Mouse (Mus musculus) kidney, postnatal 0 days (tissue): ENCODE measurements around the gene Spryd4. TPM values are rescaled to one million over a fixed set of nuclear protein-coding genes. Genes with fewer than 3 reads are reported as not detected.
A peak's percentile ranks its signal among the peaks of the same experiment; 100 is the strongest.
"Not testable (repeated sequence)": the region's sequence is repeated elsewhere in the genome, so short reads cannot be mapped to it uniquely, and the experiment has no call there.

Experiments used
- ATAC-seq: fragments of 200-750 bp; cut with Nextera tagmentation; replicated peaks from 2 replicates; pipeline ENCODE4 v1.8.0; 2017; ENCODE audit warnings: low read depth, moderate number of reproducible peaks, moderate TSS enrichment, moderate library complexity; ENCODE audit not compliant: low FRiP score
- DNase-seq: peaks from one replicate; pipeline ENCODE4 v3.0.0-alpha.2; 2016; ENCODE audit warnings: low spot score
- H3K27ac ChIP-seq: fragments of 300-500 bp; sonication (generic); 2 replicates; pipeline ENCODE4 v1.5.1; 2014; ENCODE audit warnings: mild to moderate bottlenecking
- H3K27me3 ChIP-seq: fragments of 300-500 bp; sonication (generic); 2 replicates; pipeline ENCODE4 v1.6.1; 2014; ENCODE audit warnings: low read length, mixed read lengths; ENCODE audit not compliant: insufficient read depth
- H3K36me3 ChIP-seq: fragments of 300-500 bp; sonication (generic); 2 replicates; pipeline ENCODE4 v1.6.1; 2014; ENCODE audit warnings: low read length, mixed read lengths; ENCODE audit not compliant: insufficient read depth
- H3K4me1 ChIP-seq: fragments of 300-500 bp; sonication (generic); replicated peaks from 2 replicates; pipeline ENCODE4 v1.6.1; 2014; ENCODE audit warnings: antibody characterized with exemption, low read length, mixed read lengths; ENCODE audit not compliant: insufficient read depth
- H3K4me2 ChIP-seq: fragments of 300-500 bp; sonication (generic); 2 replicates; pipeline ENCODE4 v1.6.1; 2014; ENCODE audit warnings: mild to moderate bottlenecking, low read length, moderate library complexity, mixed read lengths
- H3K4me3 ChIP-seq: fragments of 300-500 bp; sonication (generic); replicated peaks from 2 replicates; pipeline ENCODE4 v1.5.1; 2014; ENCODE audit warnings: low read depth, low read length
- H3K9ac ChIP-seq: fragments of 300-500 bp; sonication (generic); 2 replicates; pipeline ENCODE4 v1.6.1; 2014; ENCODE audit warnings: low read depth, low read length
- H3K9me3 ChIP-seq: fragments of 300-500 bp; sonication (generic); replicated peaks from 2 replicates; pipeline ENCODE4 v1.6.1; 2016; ENCODE audit warnings: low read length, inconsistent platforms, mixed read lengths
- CTCF ChIP-seq: IDR thresholded peaks from 2 replicates; pipeline ENCODE4 v1.5.1; 2016; ENCODE audit warnings: antibody characterized with exemption, low read depth, mild to moderate bottlenecking, moderate library complexity
- WGBS: fragments of 180-500 bp; shearing (Covaris S2); extraction: QIAGEN DNeasy Blood & Tissue Kit; methylation state at CpG from one replicate; pipeline ENCODE4 v1.1.7; 2014; 5-methylcytosine and 5-hydroxymethylcytosine counted together
- polyA plus RNA-seq: library from polyadenylated mRNA; unstranded; fragments of >200 nt; fragmentation: Nextera tagmentation; extraction: Ambion mirVana; gene quantifications from 2 replicates; pipeline ENCODE4 v1.2.1, GENCODE M21; 2015

The Spryd4 gene
- polyA plus RNA-seq, 1 experiment from 2014 or later = 35.1 TPM

GRCm38 (mm10) chr10:128194024-128194550 lies 17.5 kb downstream of the Spryd4 start, which contains the start of gene Gls2:
Gene Gls2 (plus strand): TSS chr10:128194457.
- H3K9me3 ChIP-seq = no peaks in the 10 kb centered on the region
- H3K4me2 ChIP-seq = peak within 1 kb of the TSS; percentile 97
- H3K27ac ChIP-seq = no peak within 1 kb of the TSS
- peak within 1 kb of the TSS; percentile 62 for H3K9ac ChIP-seq
- H3K4me3 ChIP-seq = peak within 1 kb of the TSS; percentile 53
- no peak for TF ChIP-seq CTCF
- H3K27me3 ChIP-seq = no peaks in the 10 kb centered on the region
- peak; percentile 94 for ATAC-seq
- whole genome bisulfite sequencing = under 1% methylated on average over 46 of the region's 46 CpGs
- DNase-seq = peak; percentile 97
- no peaks in the 10 kb centered on the region for H3K36me3 ChIP-seq
- 0 out of 2 replicates have a peak, but pooled peaks cover 3% of the 10 kb centered on the region for H3K4me1 ChIP-seq

DNA sequence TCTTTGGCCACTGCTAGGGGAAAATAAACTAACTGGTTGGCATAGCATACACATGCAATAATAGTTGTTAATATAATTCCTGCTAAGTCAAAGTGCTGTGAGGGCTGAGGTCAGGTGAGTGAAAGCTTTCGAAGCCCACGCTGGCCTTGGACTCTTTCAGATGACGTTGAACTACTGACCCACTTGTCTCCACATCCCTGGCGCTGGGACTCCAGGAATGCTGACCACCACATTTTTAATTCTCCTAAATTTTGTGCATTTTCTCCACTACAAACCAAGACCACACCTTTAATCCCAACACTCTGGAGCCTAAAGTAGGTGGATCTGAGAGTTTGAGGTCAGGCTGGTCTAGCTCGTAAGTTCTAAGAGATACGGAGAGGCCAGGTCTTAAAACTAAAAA lies 18.5 kb downstream of the Spryd4 start:
- TF ChIP-seq CTCF = no peak
- Histone ChIP-seq H3K36me3 (no peaks in the 10 kb centered on the region), H3K27ac (no peak overlapping the region), H3K27me3 (no peaks in the 10 kb centered on the region), H3K4me2 (no peak overlapping the region), H3K4me3 (no peak overlapping the region), H3K9me3 (no peaks in the 10 kb centered on the region), H3K4me1 (0 out of 2 replicates have a peak, but pooled peaks cover 3% of the 10 kb centered on the region), H3K9ac (no peak overlapping the region)
- DNase-seq = no peak
- WGBS = 86% methylated on average over 6 of the region's 6 CpGs
- no peak for ATAC-seq

- H3K9ac ChIP-seq, H3K4me3 ChIP-seq, H3K4me1 ChIP-seq, ATAC-seq, H3K36me3 ChIP-seq, DNase-seq, H3K27me3 ChIP-seq, H3K9me3 ChIP-seq, H3K4me2 ChIP-seq, H3K27ac ChIP-seq: not testable (repeated sequence)
- 80% methylated on average over 3 of the region's 3 CpGs for WGBS
Measured at GRCm38 (mm10) chr10:128192030-128192766, 19.4 kb downstream of the Spryd4 start.

GRCm38 (mm10) chr10:128191472-128191871 lies 20.1 kb downstream of the Spryd4 start:
- Histone ChIP-seq H3K4me1 (0 out of 2 replicates have a peak, but pooled peaks cover 3% of the 10 kb centered on the region), H3K36me3 (no peaks in the 10 kb centered on the region), H3K4me2 (no peak overlapping the region), H3K9me3 (no peaks in the 10 kb centered on the region), H3K27ac (no peak overlapping the region), H3K27me3 (no peaks in the 10 kb centered on the region), H3K9ac (no peak overlapping the region), H3K4me3 (no peak overlapping the region)
- 77% methylated on average over 2 of the region's 2 CpGs for WGBS
- TF ChIP-seq CTCF = no peak
- ATAC-seq (no peak), DNase-seq (no peak)

- TF ChIP-seq CTCF = peak; percentile 85
- Histone ChIP-seq H3K4me3 (no peak overlapping the region), H3K4me2 (no peak overlapping the region), H3K27ac (no peak overlapping the region), H3K9ac (no peak overlapping the region), H3K36me3 (no peaks in the 10 kb centered on the region), H3K27me3 (no peaks in the 10 kb centered on the region), H3K9me3 (no peaks in the 10 kb centered on the region), H3K4me1 (no peaks in the 10 kb centered on the region)
- peak; percentile 93 for DNase-seq
- ATAC-seq = no peak
- 35% methylated on average over 2 of the region's 2 CpGs for WGBS
Measured at GRCm38 (mm10) chr10:128188242-128188877, 23.2 kb downstream of the Spryd4 start.

- Histone ChIP-seq H3K4me3 (no peak overlapping the region), H3K36me3 (no peaks in the 10 kb centered on the region), H3K27ac (no peak overlapping the region), H3K27me3 (no peaks in the 10 kb centered on the region), H3K9ac (no peak overlapping the region), H3K9me3 (no peaks in the 10 kb centered on the region), H3K4me1 (no peaks in the 10 kb centered on the region), H3K4me2 (no peak overlapping the region)
- ATAC-seq = no peak
- DNase-seq = no peak
- TF ChIP-seq CTCF = no peak
- WGBS = 75% methylated on average over 5 of the region's 5 CpGs
Measured at GRCm38 (mm10) chr10:128187181-128187605, 24.4 kb downstream of the Spryd4 start.
